Mouse (Mus musculus) liver, embryonic 12.5 days (tissue): ENCODE results near the gene As3mt. TPM values are rescaled to one million over a fixed set of nuclear protein-coding genes. Genes with fewer than 3 reads are reported as not detected.
A peak's percentile ranks its signal among the peaks of the same experiment; 100 is the strongest.

Source experiments
- ATAC-seq: fragments of 200-750 bp; cut with Nextera tagmentation; 2 replicates; pipeline ENCODE4 v1.8.0; 2017; ENCODE audit warnings: moderate number of reproducible peaks, mild to moderate bottlenecking, moderate library complexity
- H3K27ac ChIP-seq: fragments of 300-500 bp; sonication (generic); 2 replicates; pipeline ENCODE4 v1.5.1; 2016; ENCODE audit warnings: mild to moderate bottlenecking
- H3K27me3 ChIP-seq: fragments of 300-500 bp; sonication (generic); replicated peaks from 2 replicates; pipeline ENCODE4 v1.6.1; 2016; ENCODE audit warnings: mild to moderate bottlenecking, moderate library complexity
- H3K36me3 ChIP-seq: fragments of 300-500 bp; sonication (generic); 2 replicates; pipeline ENCODE4 v1.6.1; 2016; ENCODE audit warnings: mild to moderate bottlenecking, moderate library complexity
- H3K4me1 ChIP-seq: fragments of 300-500 bp; sonication (generic); 2 replicates; pipeline ENCODE4 v1.6.1; 2016
- H3K4me2 ChIP-seq: fragments of 300-500 bp; sonication (generic); 2 replicates; pipeline ENCODE4 v1.6.1; 2016; ENCODE audit warnings: mild to moderate bottlenecking, moderate library complexity
- H3K4me3 ChIP-seq: fragments of 300-500 bp; sonication (generic); 2 replicates; pipeline ENCODE4 v1.5.1; 2016; ENCODE audit warnings: mild to moderate bottlenecking, moderate library complexity
- H3K9ac ChIP-seq: fragments of 300-500 bp; sonication (generic); 2 replicates; pipeline ENCODE4 v1.6.1; 2016; ENCODE audit warnings: mild to moderate bottlenecking, moderate library complexity
- H3K9me3 ChIP-seq: fragments of 300-500 bp; sonication (generic); replicated peaks from 2 replicates; pipeline ENCODE4 v1.6.1; 2016; ENCODE audit warnings: mild to moderate bottlenecking, moderate library complexity
- WGBS: fragments of 180-500 bp; shearing (Covaris S2); methylation state at CpG from one replicate; pipeline ENCODE4 v1.1.7; 2016; ENCODE audit not compliant: insufficient replicate concordance; 5-methylcytosine and 5-hydroxymethylcytosine counted together
- polyA plus RNA-seq: library from polyadenylated mRNA; unstranded; fragments of >200 nt; fragmentation: Nextera tagmentation; extraction: Ambion mirVana; gene quantifications from 2 replicates; pipeline ENCODE4 v1.2.1, GENCODE M21; 2016

As3mt gene
- polyA plus RNA-seq, 1 experiment from 2014 or later = 20.1 TPM

DNA sequence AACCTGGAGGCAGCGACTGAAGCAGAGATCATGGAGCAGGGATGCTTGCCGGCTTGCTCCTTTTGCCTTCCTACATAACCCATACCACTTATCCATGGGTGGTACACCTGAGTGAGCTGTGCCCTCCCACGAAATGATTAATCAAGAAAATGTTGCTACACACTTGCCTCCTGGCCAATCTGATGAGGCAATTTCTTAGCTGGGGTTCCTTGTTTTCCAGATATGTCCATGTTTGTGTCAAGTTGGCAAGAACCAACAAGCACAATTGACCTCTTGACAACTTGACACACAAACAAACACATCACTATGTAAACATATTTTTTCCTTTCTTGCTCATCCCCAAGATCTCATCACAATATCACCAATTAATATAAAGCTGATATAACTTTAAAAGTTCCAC, 31.6 kb upstream of the As3mt start:
- H3K4me3 ChIP-seq = no peak overlapping the region
- peaks cover 6% of the 10 kb centered on the region; the same call in 1 of the 2 replicates for H3K4me1 ChIP-seq
- peaks cover 25% of the 10 kb centered on the region for H3K27me3 ChIP-seq
- no peaks in the 10 kb centered on the region for H3K36me3 ChIP-seq
- ATAC-seq = no peak
- no peak overlapping the region for H3K27ac ChIP-seq
- no peak overlapping the region for H3K4me2 ChIP-seq
- no peaks in the 10 kb centered on the region for H3K9me3 ChIP-seq
- no peak overlapping the region for H3K9ac ChIP-seq
- 60% methylated on average over 3 of the region's 3 CpGs for WGBS

- Histone ChIP-seq H3K4me1 (peaks cover 10% of the 10 kb centered on the region), H3K4me3 (no peak overlapping the region), H3K36me3 (no peaks in the 10 kb centered on the region), H3K27me3 (peaks cover 2% of the 10 kb centered on the region), H3K9ac (no peak overlapping the region), H3K9me3 (no peaks in the 10 kb centered on the region), H3K4me2 (no peak overlapping the region), H3K27ac (no peak overlapping the region)
- ATAC-seq = no peak
- 38% methylated on average over 12 of the region's 12 CpGs for WGBS
Observed at GRCm38 (mm10) chr19:46679720-46680383, 27.4 kb upstream of the As3mt start.

- Histone ChIP-seq H3K4me2 (peak within 1 kb of the TSS; percentile 70), H3K9me3 (no peaks in the 10 kb centered on the region), H3K4me1 (peaks cover 19% of the 10 kb centered on the region), H3K9ac (peak within 1 kb of the TSS; percentile 79), H3K36me3 (0 out of 2 replicates have a peak, but pooled peaks cover 11% of the 10 kb centered on the region), H3K27me3 (no peaks in the 10 kb centered on the region), H3K27ac (peak within 1 kb of the TSS; percentile 72), H3K4me3 (peak within 1 kb of the TSS; percentile 81)
- ATAC-seq = peak; percentile 90
- WGBS = 2% methylated on average over 43 of the region's 44 CpGs
Observed at GRCm38 (mm10) chr19:46689460-46690372, 17.5 kb upstream of the As3mt start, which contains the start of gene Borcs7. Borcs7 (plus strand) TSS chr19:46689906.

DNA sequence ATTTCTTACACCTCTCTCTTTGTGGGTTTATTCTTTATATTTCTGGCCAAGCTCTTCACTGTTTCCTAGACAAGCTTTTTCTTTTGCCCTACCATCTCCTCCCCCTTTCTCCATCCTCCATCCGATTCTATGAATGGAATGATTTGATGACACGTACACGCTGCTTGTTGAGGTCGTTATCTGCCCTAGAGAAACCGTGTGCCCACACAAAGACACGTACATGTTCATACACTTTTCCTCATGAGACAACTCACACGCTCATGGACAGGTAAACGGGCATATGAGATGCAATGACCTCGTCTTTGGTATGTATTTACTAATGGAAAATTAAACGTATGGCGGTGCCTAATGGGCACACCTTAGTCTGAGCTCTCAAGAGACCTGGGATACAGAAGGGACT, 16.9 kb upstream of the As3mt start:
- Histone ChIP-seq H3K9ac (peak overlapping the region; percentile 79), H3K27ac (no peak overlapping the region), H3K9me3 (no peaks in the 10 kb centered on the region), H3K4me3 (peak overlapping the region; percentile 81), H3K36me3 (peaks cover 16% of the 10 kb centered on the region; the same call in 1 of the 2 replicates), H3K4me1 (peaks cover 14% of the 10 kb centered on the region), H3K4me2 (peak overlapping the region; percentile 70), H3K27me3 (no peaks in the 10 kb centered on the region)
- WGBS = 60% methylated on average over 11 of the region's 11 CpGs
- ATAC-seq = no peak

DNA sequence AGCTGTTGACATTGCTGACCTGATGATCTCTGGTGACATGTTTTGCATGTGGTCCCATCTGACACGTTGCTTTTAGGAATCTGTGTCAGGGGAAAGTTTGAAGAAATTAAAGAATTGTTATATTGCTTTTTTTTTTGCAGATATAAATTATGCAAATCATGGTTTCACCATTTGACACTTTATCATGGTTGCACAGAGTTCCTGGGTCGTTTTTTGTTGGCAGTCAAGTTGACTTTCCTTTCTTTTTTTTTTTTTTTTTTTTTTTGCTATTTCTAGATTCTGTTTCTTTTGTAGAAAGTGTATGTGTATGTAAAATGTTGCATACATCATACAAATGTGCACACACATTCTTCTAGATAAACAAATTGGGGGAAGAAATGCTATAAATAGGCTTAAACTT, 16.2 kb upstream of the As3mt start:
- Histone ChIP-seq H3K9ac (no peak overlapping the region), H3K27ac (no peak overlapping the region), H3K9me3 (0 out of 2 replicates have a peak, but pooled peaks cover 3% of the 10 kb centered on the region), H3K36me3 (peaks cover 16% of the 10 kb centered on the region; the same call in 1 of the 2 replicates), H3K27me3 (no peaks in the 10 kb centered on the region), H3K4me1 (peaks cover 14% of the 10 kb centered on the region), H3K4me2 (no peak overlapping the region), H3K4me3 (no peak overlapping the region)
- WGBS = 57% methylated on average over 2 of the region's 2 CpGs
- no peak for ATAC-seq

- peaks cover 22% of the 10 kb centered on the region; the same call in 1 of the 2 replicates for H3K36me3 ChIP-seq
- peaks cover 14% of the 10 kb centered on the region for H3K4me1 ChIP-seq
- no peaks in the 10 kb centered on the region for H3K27me3 ChIP-seq
- WGBS = 68% methylated on average over 4 of the region's 4 CpGs
- 0 out of 2 replicates have a peak, but pooled peaks cover 3% of the 10 kb centered on the region for H3K9me3 ChIP-seq
- no peak overlapping the region for H3K4me2 ChIP-seq
- no peak for ATAC-seq
- H3K9ac ChIP-seq = no peak overlapping the region
- H3K27ac ChIP-seq = no peak overlapping the region
- no peak overlapping the region for H3K4me3 ChIP-seq
Observed at GRCm38 (mm10) chr19:46693146-46693545, 14.1 kb upstream of the As3mt start.

DNA sequence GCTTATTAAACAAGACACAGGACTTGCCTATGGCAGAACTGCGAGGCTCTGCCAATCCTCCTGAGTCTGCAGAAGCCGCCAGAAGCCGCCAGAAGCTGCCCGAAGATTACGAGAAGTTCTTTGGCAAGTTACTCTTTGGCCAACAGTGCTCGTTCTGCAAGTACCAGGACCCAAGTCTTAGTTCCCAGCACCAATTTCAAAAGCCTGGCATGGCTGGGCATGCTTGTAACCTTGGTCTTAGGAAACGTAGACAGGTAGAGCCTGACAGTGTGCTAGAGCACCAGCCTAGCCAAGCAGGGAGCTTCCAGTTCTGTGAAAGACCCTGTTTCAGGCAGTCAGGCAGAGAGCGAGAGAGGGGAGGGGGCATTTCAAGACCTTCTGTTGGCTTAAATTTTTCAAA, 10.8 kb upstream of the As3mt start:
- no peak for ATAC-seq
- 85% methylated on average over 8 of the region's 8 CpGs for WGBS

DNA sequence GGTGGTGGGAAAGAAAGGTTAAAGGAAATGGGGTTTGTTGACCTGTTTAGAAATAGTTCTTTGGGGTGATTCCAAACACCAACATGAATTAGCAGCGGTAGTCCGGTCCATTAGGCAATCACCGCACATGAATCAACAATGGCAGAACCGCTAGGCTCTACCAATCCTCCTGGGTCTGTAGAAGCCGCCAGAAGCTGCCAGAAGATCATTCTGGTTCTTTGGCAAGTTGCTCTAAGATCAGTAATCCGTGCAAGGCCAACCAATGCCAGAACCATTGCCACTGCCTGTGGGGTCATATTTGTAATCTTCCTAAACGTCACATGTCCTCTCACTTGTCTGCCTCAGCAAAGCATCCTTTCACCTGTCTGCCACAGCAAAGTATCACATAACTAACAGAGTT, 10.3 kb upstream of the As3mt start:
- WGBS = 83% methylated on average over 7 of the region's 7 CpGs
- Histone ChIP-seq H3K36me3 (peaks cover 28% of the 10 kb centered on the region; the same call in 1 of the 2 replicates), H3K4me3 (no peak overlapping the region), H3K4me1 (peaks cover 10% of the 10 kb centered on the region; the same call in 1 of the 2 replicates), H3K27ac (no peak overlapping the region), H3K9me3 (0 out of 2 replicates have a peak, but pooled peaks cover 3% of the 10 kb centered on the region), H3K27me3 (no peaks in the 10 kb centered on the region), H3K4me2 (no peak overlapping the region), H3K9ac (no peak overlapping the region)
- ATAC-seq = no peak

More for the DNA sequence above, 10.8 kb upstream of the As3mt start:
- Histone ChIP-seq H3K4me3 (no peak overlapping the region), H3K27ac (no peak overlapping the region), H3K27me3 (no peaks in the 10 kb centered on the region), H3K9me3 (0 out of 2 replicates have a peak, but pooled peaks cover 3% of the 10 kb centered on the region), H3K36me3 (peaks cover 28% of the 10 kb centered on the region; the same call in 1 of the 2 replicates), H3K9ac (no peak overlapping the region), H3K4me1 (peaks cover 10% of the 10 kb centered on the region; the same call in 1 of the 2 replicates), H3K4me2 (no peak overlapping the region)

DNA sequence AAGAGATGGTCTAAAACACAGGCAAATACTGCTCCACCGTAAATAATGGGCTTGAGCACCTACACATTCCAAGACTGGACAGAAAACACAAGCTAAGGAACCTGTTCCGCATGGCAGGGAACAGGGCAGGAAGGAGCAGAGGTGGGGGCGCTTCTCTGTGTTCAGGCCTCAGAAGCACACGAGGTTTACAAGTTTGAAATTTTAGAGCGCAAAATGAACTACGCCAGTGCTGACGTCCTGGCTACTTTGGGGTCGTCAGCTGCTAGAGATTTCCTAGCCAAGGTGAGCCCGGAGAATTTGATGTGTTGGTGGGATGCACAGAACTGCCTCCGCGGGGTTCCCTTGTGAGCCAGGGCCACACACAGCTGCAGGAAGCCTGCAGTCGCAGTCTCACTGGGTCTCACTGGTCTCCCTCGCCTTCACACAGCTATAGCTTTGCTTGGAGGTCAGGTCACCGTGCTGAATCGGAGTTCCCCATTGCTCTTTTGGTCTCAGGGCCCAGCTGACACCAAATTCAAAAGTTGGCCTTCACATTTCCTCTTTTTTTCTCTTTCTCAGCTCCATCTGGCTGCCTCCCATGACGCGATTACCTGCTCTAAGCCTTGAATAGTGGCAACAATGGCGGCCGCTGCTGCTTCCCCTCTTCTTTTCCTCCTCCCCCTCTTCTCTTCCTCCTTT, 9.3 kb upstream of the As3mt start:
- no peak overlapping the region for H3K4me2 ChIP-seq
- no peaks in the 10 kb centered on the region for H3K27me3 ChIP-seq
- peaks cover 28% of the 10 kb centered on the region; the same call in 1 of the 2 replicates for H3K36me3 ChIP-seq
- H3K4me1 ChIP-seq = peaks cover 10% of the 10 kb centered on the region; the same call in 1 of the 2 replicates
- 44% methylated on average over 19 of the region's 19 CpGs for WGBS
- no peak for ATAC-seq
- H3K4me3 ChIP-seq = no peak overlapping the region
- H3K27ac ChIP-seq = 0 out of 2 replicates have a peak overlapping the region, but pooled peaks have one; percentile 6
- no peak overlapping the region for H3K9ac ChIP-seq
- 0 out of 2 replicates have a peak, but pooled peaks cover 3% of the 10 kb centered on the region for H3K9me3 ChIP-seq

GRCm38 (mm10) chr19:46699011-46699481, 8.2 kb upstream of the As3mt start:
- no peak overlapping the region for H3K27ac ChIP-seq
- ATAC-seq = no peak
- peaks cover 9% of the 10 kb centered on the region for H3K27me3 ChIP-seq
- H3K36me3 ChIP-seq = peaks cover 23% of the 10 kb centered on the region; the same call in 1 of the 2 replicates
- 0 out of 2 replicates have a peak, but pooled peaks cover 3% of the 10 kb centered on the region for H3K9me3 ChIP-seq
- peaks cover 10% of the 10 kb centered on the region; the same call in 1 of the 2 replicates for H3K4me1 ChIP-seq
- no peak overlapping the region for H3K9ac ChIP-seq
- no peak overlapping the region for H3K4me3 ChIP-seq
- WGBS = 51% methylated on average over 10 of the region's 10 CpGs
- no peak overlapping the region for H3K4me2 ChIP-seq

- 80% methylated on average over 9 of the region's 9 CpGs for WGBS
- ATAC-seq = no peak
Observed at GRCm38 (mm10) chr19:46701156-46701555, 6.1 kb upstream of the As3mt start.

More at GRCm38 (mm10) chr19:46701156-46701555, 6.1 kb upstream of the As3mt start:
- peaks cover 12% of the 10 kb centered on the region; the same call in 1 of the 2 replicates for H3K36me3 ChIP-seq
- H3K27me3 ChIP-seq = peaks cover 22% of the 10 kb centered on the region
- H3K4me3 ChIP-seq = no peak overlapping the region
- H3K9me3 ChIP-seq = no peaks in the 10 kb centered on the region
- no peak overlapping the region for H3K9ac ChIP-seq
- H3K4me2 ChIP-seq = no peak overlapping the region
- H3K27ac ChIP-seq = no peak overlapping the region
- H3K4me1 ChIP-seq = peaks cover 19% of the 10 kb centered on the region
